Mouse (Mus musculus) midbrain, embryonic 13.5 days (tissue): ENCODE data around the gene Zfp955b. TPM values are rescaled to one million over a fixed set of nuclear protein-coding genes. Genes with fewer than 3 reads are reported as not detected.
A peak's percentile ranks its signal among the peaks of the same experiment; 100 is the strongest.
"Not testable (repeated sequence)": the region's sequence is repeated elsewhere in the genome, so short reads cannot be mapped to it uniquely, and the experiment has no call there.

Source experiments
- ATAC-seq: fragments of 200-750 bp; cut with Nextera tagmentation; 2 replicates; pipeline ENCODE4 v1.8.0; 2017; ENCODE audit warnings: mild to moderate bottlenecking, moderate TSS enrichment, moderate library complexity
- H3K27ac ChIP-seq: fragments of 300-500 bp; sonication (generic); 2 replicates; pipeline ENCODE4 v1.5.1; 2015; ENCODE audit warnings: inconsistent platforms, mild to moderate bottlenecking, moderate library complexity
- H3K27me3 ChIP-seq: fragments of 300-500 bp; sonication (generic); 2 replicates; pipeline ENCODE4 v1.6.1; 2015; ENCODE audit warnings: mild to moderate bottlenecking, inconsistent platforms
- H3K36me3 ChIP-seq: fragments of 300-500 bp; sonication (generic); 2 replicates; pipeline ENCODE4 v1.6.1; 2015; ENCODE audit warnings: mild to moderate bottlenecking, inconsistent platforms
- H3K4me1 ChIP-seq: fragments of 300-500 bp; sonication (generic); replicated peaks from 2 replicates; pipeline ENCODE4 v1.6.1; 2015; ENCODE audit warnings: inconsistent platforms
- H3K4me2 ChIP-seq: fragments of 300-500 bp; sonication (generic); replicated peaks from 2 replicates; pipeline ENCODE4 v1.6.1; 2015; ENCODE audit warnings: moderate library complexity, mild to moderate bottlenecking, inconsistent platforms
- H3K4me3 ChIP-seq: fragments of 300-500 bp; sonication (generic); replicated peaks from 2 replicates; pipeline ENCODE4 v1.5.1; 2015; ENCODE audit warnings: mild to moderate bottlenecking, inconsistent platforms
- H3K9ac ChIP-seq: fragments of 300-500 bp; sonication (generic); replicated peaks from 2 replicates; pipeline ENCODE4 v1.6.1; 2015; ENCODE audit warnings: mild to moderate bottlenecking, inconsistent platforms
- H3K9me3 ChIP-seq: fragments of 300-500 bp; sonication (generic); 2 replicates; pipeline ENCODE4 v1.6.1; 2016; ENCODE audit warnings: mild to moderate bottlenecking, inconsistent platforms
- WGBS: fragments of 180-500 bp; shearing (Covaris S2); methylation state at CpG from one replicate; pipeline ENCODE4 v1.1.7; 2015; 5-methylcytosine and 5-hydroxymethylcytosine counted together
- polyA plus RNA-seq: library from polyadenylated mRNA; unstranded; fragments of >200 nt; fragmentation: Nextera tagmentation; extraction: Ambion mirVana; gene quantifications from 2 replicates; pipeline ENCODE4 v1.2.1, GENCODE M21; 2015

Gene Zfp955b
- 17.6 and 19.6 TPM in 2 replicates for polyA plus RNA-seq

DNA sequence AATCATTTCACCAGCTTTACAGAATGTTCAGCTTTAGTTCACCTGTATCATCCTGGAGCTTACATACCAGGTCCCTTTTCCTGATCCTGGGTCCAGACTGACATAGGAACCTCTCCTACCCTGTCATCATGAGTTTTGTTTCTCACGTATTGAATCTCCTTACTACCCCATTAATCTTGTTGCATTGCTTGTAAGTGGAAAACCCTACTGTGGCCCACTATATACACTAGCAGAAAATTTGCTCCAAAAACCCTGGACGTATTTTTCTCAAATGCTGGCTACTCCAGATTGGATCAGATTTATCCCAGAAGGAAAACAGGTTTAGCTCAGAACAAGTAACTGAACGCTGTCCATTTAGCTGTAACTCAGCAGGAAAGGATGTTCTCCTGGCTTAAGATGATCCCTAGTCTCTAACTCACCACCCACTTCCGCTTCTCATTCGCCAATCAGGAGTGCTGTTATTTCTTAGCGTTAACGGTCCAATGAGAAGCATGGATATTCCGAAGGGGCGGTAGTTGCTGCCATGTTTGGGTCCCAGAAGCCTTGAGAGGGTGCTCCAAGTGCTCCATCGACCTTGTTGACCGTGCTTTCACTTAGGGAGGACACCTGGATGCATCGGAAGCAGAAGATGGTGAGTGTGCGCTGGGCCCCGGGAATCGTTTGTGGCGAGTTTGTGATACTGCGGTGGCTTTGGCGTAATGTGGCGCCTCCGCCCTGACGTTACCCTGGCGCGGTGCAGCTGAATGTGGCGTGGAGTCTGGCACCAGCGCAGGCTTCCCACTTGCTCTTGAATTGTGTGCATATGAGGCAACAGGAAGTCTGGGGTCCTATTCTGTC lies at the start of gene Zfp955b:
Zfp955b (plus strand) TSS at position 506 of the 837 bp plus-strand sequence.
- H3K9me3 ChIP-seq, H3K4me1 ChIP-seq, H3K9ac ChIP-seq, H3K27ac ChIP-seq, H3K36me3 ChIP-seq, H3K4me3 ChIP-seq, H3K27me3 ChIP-seq: not testable (repeated sequence)
- no CpG with 5 or more reads among the region's 25 CpGs for WGBS
- peak within 1 kb of the TSS; percentile 32 for H3K4me2 ChIP-seq
- ATAC-seq, result peak; percentile 99

DNA sequence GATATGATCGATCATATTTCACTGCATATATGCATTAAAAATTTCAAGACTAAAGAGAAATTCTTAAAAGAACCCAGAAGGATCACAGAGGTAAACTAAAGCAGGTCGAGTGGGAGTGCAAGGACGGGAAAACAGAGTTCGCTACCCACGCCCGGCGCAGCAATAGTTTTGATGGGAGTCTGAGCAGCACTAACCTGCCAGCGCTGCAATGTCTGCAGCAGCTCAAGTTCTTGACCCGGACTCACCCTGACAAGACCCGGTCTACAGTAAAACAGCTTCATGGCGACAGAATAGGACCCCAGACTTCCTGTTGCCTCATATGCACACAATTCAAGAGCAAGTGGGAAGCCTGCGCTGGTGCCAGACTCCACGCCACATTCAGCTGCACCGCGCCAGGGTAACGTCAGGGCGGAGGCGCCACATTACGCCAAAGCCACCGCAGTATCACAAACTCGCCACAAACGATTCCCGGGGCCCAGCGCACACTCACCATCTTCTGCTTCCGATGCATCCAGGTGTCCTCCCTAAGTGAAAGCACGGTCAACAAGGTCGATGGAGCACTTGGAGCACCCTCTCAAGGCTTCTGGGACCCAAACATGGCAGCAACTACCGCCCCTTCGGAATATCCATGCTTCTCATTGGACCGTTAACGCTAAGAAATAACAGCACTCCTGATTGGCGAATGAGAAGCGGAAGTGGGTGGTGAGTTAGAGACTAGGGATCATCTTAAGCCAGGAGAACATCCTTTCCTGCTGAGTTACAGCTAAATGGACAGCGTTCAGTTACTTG lies 34.6 kb upstream of the Zfp955b start, which contains the start of gene Zfp955a:
Zfp955a (minus strand) TSS at position 616 of the 789 bp plus-strand sequence.
- H3K4me2 ChIP-seq, result peak within 1 kb of the TSS; percentile 30; the same call in 1 of the 2 replicates
- H3K9me3 ChIP-seq, H3K27me3 ChIP-seq, H3K4me1 ChIP-seq, H3K9ac ChIP-seq, H3K4me3 ChIP-seq, H3K36me3 ChIP-seq, H3K27ac ChIP-seq: not testable (repeated sequence)
- ATAC-seq, result peak; percentile 99
- 50% methylated on average over 1 of the region's 34 CpGs for WGBS

DNA sequence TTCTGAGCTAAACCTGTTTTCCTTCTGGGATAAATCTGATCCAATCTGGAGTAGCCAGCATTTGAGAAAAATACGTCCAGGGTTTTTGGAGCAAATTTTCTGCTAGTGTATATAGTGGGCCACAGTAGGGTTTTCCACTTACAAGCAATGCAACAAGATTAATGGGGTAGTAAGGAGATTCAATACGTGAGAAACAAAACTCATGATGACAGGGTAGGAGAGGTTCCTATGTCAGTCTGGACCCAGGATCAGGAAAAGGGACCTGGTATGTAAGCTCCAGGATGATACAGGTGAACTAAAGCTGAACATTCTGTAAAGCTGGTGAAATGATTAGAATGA lies 34.1 kb upstream of the Zfp955b start:
- not testable (repeated sequence) for H3K9me3 ChIP-seq, H3K27me3 ChIP-seq, H3K27ac ChIP-seq, H3K4me1 ChIP-seq, H3K4me3 ChIP-seq, H3K9ac ChIP-seq, H3K4me2 ChIP-seq, H3K36me3 ChIP-seq, ATAC-seq
- no CpG with 5 or more reads among the region's 2 CpGs for WGBS

- H3K27me3 ChIP-seq, result peaks cover 6% of the 10 kb centered on the region; the same call in 1 of the 2 replicates
- no peak within 1 kb of the TSS for H3K27ac ChIP-seq
- H3K4me2 ChIP-seq, result no peak within 1 kb of the TSS
- WGBS, result 74% methylated on average over 1 of the region's 1 CpGs
- no peaks in the 10 kb centered on the region for H3K36me3 ChIP-seq
- no peaks in the 10 kb centered on the region for H3K4me1 ChIP-seq
- H3K9ac ChIP-seq, result no peak within 1 kb of the TSS
- H3K4me3 ChIP-seq, result no peak within 1 kb of the TSS
- no peaks in the 10 kb centered on the region for H3K9me3 ChIP-seq
- no peak for ATAC-seq
Observed at GRCm38 (mm10) chr17:33264376-33264775, 25.0 kb upstream of the Zfp955b start, which contains the start of gene Olfr63. Gene Olfr63 (plus strand): TSS chr17:33264676.

DNA sequence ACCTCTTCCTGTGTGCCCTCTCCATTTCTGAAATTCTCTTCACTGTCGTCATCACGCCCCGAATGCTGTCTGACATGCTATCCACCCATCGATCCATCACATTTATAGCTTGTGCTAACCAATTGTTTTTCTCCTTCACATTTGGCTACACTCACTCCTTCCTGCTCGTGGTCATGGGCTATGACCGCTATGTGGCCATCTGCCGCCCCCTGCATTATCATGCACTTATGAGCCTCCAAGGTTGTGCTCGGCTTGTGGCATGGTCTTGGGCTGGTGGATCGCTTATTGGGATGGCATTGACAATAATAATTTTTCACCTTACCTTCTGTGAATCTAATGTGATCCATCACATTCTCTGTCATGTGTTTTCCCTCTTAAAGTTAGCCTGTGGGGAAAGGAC lies 20.4 kb upstream of the Zfp955b start:
- Histone ChIP-seq H3K27ac (no peak overlapping the region), H3K4me1 (no peaks in the 10 kb centered on the region), H3K36me3 (no peaks in the 10 kb centered on the region), H3K4me2 (no peak overlapping the region), H3K9me3 (no peaks in the 10 kb centered on the region), H3K4me3 (no peak overlapping the region), H3K27me3 (peaks cover 6% of the 10 kb centered on the region; the same call in 1 of the 2 replicates), H3K9ac (no peak overlapping the region)
- ATAC-seq, result no peak
- 88% methylated on average over 9 of the region's 9 CpGs for WGBS

DNA sequence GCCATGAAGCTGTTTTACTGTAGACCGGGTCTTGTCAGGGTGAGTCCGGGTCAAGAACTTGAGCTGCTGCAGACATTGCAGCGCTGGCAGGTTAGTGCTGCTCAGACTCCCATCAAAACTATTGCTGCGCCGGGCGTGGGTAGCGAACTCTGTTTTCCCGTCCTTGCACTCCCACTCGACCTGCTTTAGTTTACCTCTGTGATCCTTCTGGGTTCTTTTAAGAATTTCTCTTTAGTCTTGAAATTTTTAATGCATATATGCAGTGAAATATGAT lies 469 bp downstream of the Zfp955b start:
- H3K27me3 ChIP-seq, ATAC-seq, H3K4me3 ChIP-seq, H3K9ac ChIP-seq, H3K4me1 ChIP-seq, H3K36me3 ChIP-seq, H3K27ac ChIP-seq, H3K9me3 ChIP-seq: not testable (repeated sequence)
- no CpG with 5 or more reads among the region's 9 CpGs for WGBS
- H3K4me2 ChIP-seq, result peak overlapping the region; percentile 32

DNA sequence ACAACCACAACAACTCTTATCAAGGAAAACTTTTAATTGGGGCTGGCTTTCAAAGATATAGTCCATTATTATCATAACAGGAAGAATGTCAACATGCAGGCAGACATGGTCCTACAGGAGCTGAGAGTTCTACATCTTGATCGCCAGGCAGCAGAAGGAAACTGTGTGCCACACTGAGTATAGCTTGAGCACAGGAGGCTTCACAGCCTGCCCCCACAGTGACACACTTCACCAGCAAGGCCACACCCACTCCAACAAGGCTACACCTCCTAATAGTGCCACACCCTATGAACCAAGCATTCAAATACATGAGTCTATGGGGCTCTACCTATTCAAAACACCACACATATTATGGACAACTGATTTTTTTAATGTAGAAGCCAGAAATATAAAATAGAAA lies 63.6 kb downstream of the Zfp955b start:
- H3K4me1 ChIP-seq, result peaks cover 7% of the 10 kb centered on the region
- no peaks in the 10 kb centered on the region for H3K27me3 ChIP-seq
- no peak overlapping the region for H3K4me3 ChIP-seq
- 100% methylated on average over 1 of the region's 1 CpGs for WGBS
- H3K9ac ChIP-seq, result no peak overlapping the region
- no peak overlapping the region for H3K27ac ChIP-seq
- no peak for ATAC-seq
- no peak overlapping the region for H3K4me2 ChIP-seq
- H3K36me3 ChIP-seq, result peaks cover 5% of the 10 kb centered on the region; the same call in 1 of the 2 replicates
- peaks cover 16% of the 10 kb centered on the region for H3K9me3 ChIP-seq

Other genes with a start within 250 kb of the Zfp955b start
- gene 4921501E09Rik, start 221.5 kb upstream of the Zfp955b start, polyA plus RNA-seq, result not detected in 2 replicates
- 21.6 and 23.4 TPM in 2 replicates for gene Zfp563, start 200.2 kb upstream of the Zfp955b start, polyA plus RNA-seq
- gene Morc2b, start 149.9 kb upstream of the Zfp955b start, polyA plus RNA-seq, result 0.23 and 0.44 TPM in 2 replicates
- gene Olfr55, start 121.1 kb upstream of the Zfp955b start, polyA plus RNA-seq, result 0.03 and 0.04 TPM in 2 replicates
- gene Olfr239, start 98.2 kb upstream of the Zfp955b start, polyA plus RNA-seq, result not detected in 2 replicates
- not detected in 2 replicates for gene Olfr1564, start 67.9 kb upstream of the Zfp955b start, polyA plus RNA-seq
- 25.0 and 26.4 TPM in 2 replicates for gene Zfp955a, start 34.4 kb upstream of the Zfp955b start, polyA plus RNA-seq
- gene Olfr63, start 24.9 kb upstream of the Zfp955b start, polyA plus RNA-seq, result 0.04 TPM in 1 of 2 replicates, not detected in the other
- gene Zfp81, start 69.3 kb downstream of the Zfp955b start, polyA plus RNA-seq, result 15.6 and 16.9 TPM in 2 replicates
- gene Zfp101, start 105.1 kb downstream of the Zfp955b start, polyA plus RNA-seq, result 19.5 and 20.5 TPM in 2 replicates
- gene Actl9, start 143.4 kb downstream of the Zfp955b start, polyA plus RNA-seq, result not detected in 2 replicates
- gene Adamts10, start 234.7 kb downstream of the Zfp955b start, polyA plus RNA-seq, result 45.6 and 47.9 TPM in 2 replicates